Mouse (Mus musculus) 3134 (cell line): Measurements from ENCODE around the gene Cypt2.
"Not testable (repeated sequence)": the region's sequence is repeated elsewhere in the genome, so short reads cannot be mapped to it uniquely, and the experiment has no call there.

Source experiments
- DNase-seq: peaks from one replicate; pipeline ENCODE4 v3.0.0-alpha.2; 2011; ENCODE audit warnings: low spot score; ENCODE audit not compliant: insufficient read length; ENCODE audit errors: extremely low read depth

Gene Cypt2

DNA sequence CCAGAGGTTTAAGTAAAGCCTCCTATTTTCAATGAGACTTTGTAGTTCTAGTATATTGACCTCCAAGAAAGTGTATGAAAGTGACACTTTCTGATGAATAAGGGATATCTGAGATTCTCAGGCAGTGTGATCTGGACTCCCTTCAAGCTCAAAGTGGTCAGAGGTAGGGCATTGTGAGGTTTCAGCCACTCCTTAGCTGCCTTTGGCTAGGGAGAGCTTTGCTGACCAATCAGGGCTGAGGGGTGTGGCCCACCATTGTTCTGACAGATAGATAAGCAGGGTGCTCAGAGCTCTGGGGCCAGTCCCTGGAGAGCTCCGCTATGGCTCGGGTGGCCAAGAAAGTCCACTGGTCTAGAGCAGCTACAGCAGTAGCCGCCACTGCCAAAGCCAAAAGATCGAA, at the start of gene Cypt2:
Gene Cypt2 (plus strand): TSS at position 301 of the 400 bp plus-strand sequence.
- DNase-seq, result not testable (repeated sequence)

DNA sequence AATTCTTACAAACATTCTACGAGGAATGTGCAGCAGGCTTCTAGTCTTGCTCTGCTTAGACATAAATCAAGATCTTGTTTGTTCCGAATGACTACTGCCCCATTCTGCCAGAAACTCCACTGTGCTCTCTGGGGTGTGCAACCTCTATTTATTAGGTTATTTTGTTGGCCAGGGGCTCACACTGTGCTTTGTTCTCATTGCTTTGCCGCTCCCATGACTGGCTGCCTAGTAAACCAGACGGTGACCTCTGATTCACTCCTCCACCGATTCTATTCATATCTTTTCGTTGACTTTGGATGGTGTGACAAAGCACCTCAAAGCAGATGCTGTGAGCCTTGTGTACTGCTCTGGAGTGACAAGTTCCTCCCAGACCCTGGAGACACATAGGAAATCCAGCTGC, 46.7 kb downstream of the Cypt2 start:
- DNase-seq, result no peak
